Mouse (Mus musculus) C2C12 (cell line): ENCODE data around the gene Foxred2. TPM values are rescaled to one million over a fixed set of nuclear protein-coding genes. Genes with fewer than 3 reads are reported as not detected.

ENCODE experiments used
- H3K27me3 ChIP-seq: one replicate; pipeline ENCODE4 v1.6.1; 2011; ENCODE audit not compliant: control insufficient read depth, insufficient read depth, insufficient read length
- H3K36me3 ChIP-seq: one replicate; pipeline ENCODE4 v1.6.1; 2011; ENCODE audit not compliant: control insufficient read depth, insufficient read depth
- H3K4me3 ChIP-seq: one replicate; pipeline ENCODE4 v1.5.1; 2011; ENCODE audit warnings: mild to moderate bottlenecking, control low read depth; ENCODE audit not compliant: poor library complexity, insufficient read depth, severe bottlenecking
- H3K79me2 ChIP-seq: one replicate; pipeline ENCODE4 v1.6.1; 2011; ENCODE audit not compliant: control insufficient read depth, insufficient read depth
- H3K79me3 ChIP-seq: one replicate; pipeline ENCODE4 v1.6.1; 2011; ENCODE audit warnings: low read depth, control low read depth
- H3ac ChIP-seq: one replicate; pipeline ENCODE3; 2011; ENCODE audit warnings: low read depth; ENCODE audit not compliant: control insufficient read depth, insufficient read length
- CEBPB ChIP-seq: IDR thresholded peaks from one replicate; pipeline ENCODE4 v1.6.1; 2011; ENCODE audit warnings: low read depth, mild to moderate bottlenecking, control low read depth, moderate library complexity
- CTCF ChIP-seq: IDR thresholded peaks from one replicate; pipeline ENCODE4 v1.5.1; 2011; ENCODE audit not compliant: control insufficient read depth, insufficient read depth, insufficient read length
- FOSL1 ChIP-seq: IDR thresholded peaks from one replicate; pipeline ENCODE4 v1.8.0; 2011; ENCODE audit warnings: mild to moderate bottlenecking, low read length; ENCODE audit not compliant: poor library complexity, insufficient read depth, severe bottlenecking
- MAX ChIP-seq: IDR thresholded peaks from one replicate; pipeline ENCODE4 v1.6.1; 2011; ENCODE audit warnings: mild to moderate bottlenecking, control low read depth
- MYOD1 ChIP-seq: IDR thresholded peaks from one replicate; pipeline ENCODE4 v1.6.1; 2011; ENCODE audit warnings: low read depth; ENCODE audit not compliant: control insufficient read depth, insufficient read length
- MYOG ChIP-seq: IDR thresholded peaks from one replicate; pipeline ENCODE4 v1.6.1; 2011; ENCODE audit not compliant: control insufficient read depth, insufficient read length; ENCODE audit errors: extremely low read depth
- USF1 ChIP-seq: IDR thresholded peaks from one replicate; pipeline ENCODE4 v1.6.1; 2011; ENCODE audit warnings: low read depth, mild to moderate bottlenecking, control low read depth, moderate library complexity
- polyA plus RNA-seq: library from polyadenylated mRNA; unstranded; fragments of >200 nt; fragmentation: generic; extraction: Trizol; gene quantifications from one replicate; pipeline ENCODE4 v1.2.1, GENCODE M21; 2012; ENCODE audit warnings: missing spikeins

Foxred2 gene
- polyA plus RNA-seq, 1 experiment = 7.3 TPM

DNA sequence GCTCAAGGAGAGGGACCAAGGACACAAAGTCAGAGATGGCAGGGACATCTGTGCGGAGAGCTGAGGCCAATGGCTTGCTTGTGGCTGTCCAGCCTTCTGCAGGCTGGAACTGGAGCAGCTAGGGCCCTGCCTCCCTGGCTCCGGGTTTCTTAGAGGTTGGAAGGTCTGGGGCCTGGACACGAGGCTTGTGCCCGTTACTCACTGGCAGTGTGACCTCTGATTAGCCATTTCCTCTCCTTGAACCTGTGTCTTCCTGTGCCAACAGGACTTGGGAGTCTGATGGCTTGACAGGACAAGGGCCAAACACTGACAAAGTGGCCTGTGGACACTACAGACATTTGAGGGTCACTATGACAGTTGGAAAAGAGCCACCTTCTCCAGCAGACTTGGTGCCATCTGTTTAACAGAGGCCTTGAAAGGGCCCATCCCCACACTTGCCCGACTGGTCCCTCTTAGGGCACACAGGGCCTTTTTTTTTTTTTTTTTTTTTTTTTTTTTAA, 24.7 kb upstream of the Foxred2 start:
- Histone ChIP-seq H3ac (no peak overlapping the region), H3K36me3 (no peaks in the 10 kb centered on the region), H3K79me2 (no peaks in the 10 kb centered on the region), H3K27me3 (peaks cover 60% of the 10 kb centered on the region), H3K4me3 (no peak overlapping the region), H3K79me3 (no peaks in the 10 kb centered on the region)
- TF ChIP-seq MYOG (no peak), MYOD1 (no peak), USF1 (no peak)

DNA sequence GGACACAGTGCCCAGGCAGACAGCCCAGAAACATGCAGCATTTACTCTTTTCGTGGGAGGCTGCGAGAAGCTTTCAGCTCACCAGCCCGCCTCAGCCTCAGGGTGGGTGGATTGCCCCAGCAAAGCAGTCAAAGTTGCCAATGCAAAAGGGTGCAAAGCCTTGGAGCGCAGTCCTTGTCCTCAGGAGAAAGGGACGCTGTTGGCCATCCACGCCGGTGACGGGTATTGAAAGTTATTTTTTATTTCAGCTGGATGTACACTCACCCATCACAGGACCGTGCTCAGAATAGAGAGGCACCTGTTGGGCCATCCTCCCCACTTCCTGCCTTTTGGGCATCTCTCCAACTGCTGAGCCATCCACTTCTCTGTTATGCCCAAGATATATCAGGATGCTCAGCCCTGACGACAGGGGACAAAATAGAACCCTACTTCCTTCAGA, 22.9 kb upstream of the Foxred2 start:
- H3K4me3 ChIP-seq = no peak overlapping the region
- no peaks in the 10 kb centered on the region for H3K36me3 ChIP-seq
- H3K27me3 ChIP-seq = peaks cover 57% of the 10 kb centered on the region
- H3K79me3 ChIP-seq = no peaks in the 10 kb centered on the region
- TF ChIP-seq USF1 = no peak
- TF ChIP-seq CTCF = no peak
- no peak for TF ChIP-seq MYOG
- TF ChIP-seq MAX = no peak
- no peak for TF ChIP-seq CEBPB
- no peak for TF ChIP-seq MYOD1
- no peak for TF ChIP-seq FOSL1
- H3K79me2 ChIP-seq = no peaks in the 10 kb centered on the region
- no peak overlapping the region for H3ac ChIP-seq

DNA sequence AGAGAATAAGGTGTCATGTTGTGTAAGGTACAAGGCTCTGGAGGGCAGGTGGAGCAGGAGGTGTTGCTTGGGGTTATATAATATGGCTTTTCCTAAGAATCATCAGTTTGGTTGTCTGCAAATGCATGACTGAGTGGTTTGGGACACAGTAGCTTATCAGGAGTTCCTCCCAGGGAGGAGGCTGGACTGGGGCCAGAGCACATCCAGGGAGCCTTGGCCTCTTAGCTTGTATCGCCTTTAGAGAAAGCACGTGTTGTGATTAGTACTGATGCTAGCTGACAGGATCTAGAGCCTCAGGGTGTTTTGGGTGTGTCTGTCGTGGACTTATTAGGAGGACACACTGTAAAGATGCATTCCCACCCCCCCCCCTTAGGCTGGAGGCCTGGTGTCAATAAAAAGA, 21.1 kb upstream of the Foxred2 start:
- no peaks in the 10 kb centered on the region for H3K36me3 ChIP-seq
- H3K27me3 ChIP-seq = peaks cover 54% of the 10 kb centered on the region
- H3ac ChIP-seq = no peak overlapping the region
- H3K4me3 ChIP-seq = no peak overlapping the region
- H3K79me3 ChIP-seq = no peaks in the 10 kb centered on the region
- TF ChIP-seq FOSL1 = no peak
- TF ChIP-seq MYOD1 = no peak
- TF ChIP-seq MAX = no peak
- TF ChIP-seq CTCF = no peak
- no peak for TF ChIP-seq USF1
- no peak for TF ChIP-seq CEBPB
- TF ChIP-seq MYOG = no peak
- no peaks in the 10 kb centered on the region for H3K79me2 ChIP-seq

DNA sequence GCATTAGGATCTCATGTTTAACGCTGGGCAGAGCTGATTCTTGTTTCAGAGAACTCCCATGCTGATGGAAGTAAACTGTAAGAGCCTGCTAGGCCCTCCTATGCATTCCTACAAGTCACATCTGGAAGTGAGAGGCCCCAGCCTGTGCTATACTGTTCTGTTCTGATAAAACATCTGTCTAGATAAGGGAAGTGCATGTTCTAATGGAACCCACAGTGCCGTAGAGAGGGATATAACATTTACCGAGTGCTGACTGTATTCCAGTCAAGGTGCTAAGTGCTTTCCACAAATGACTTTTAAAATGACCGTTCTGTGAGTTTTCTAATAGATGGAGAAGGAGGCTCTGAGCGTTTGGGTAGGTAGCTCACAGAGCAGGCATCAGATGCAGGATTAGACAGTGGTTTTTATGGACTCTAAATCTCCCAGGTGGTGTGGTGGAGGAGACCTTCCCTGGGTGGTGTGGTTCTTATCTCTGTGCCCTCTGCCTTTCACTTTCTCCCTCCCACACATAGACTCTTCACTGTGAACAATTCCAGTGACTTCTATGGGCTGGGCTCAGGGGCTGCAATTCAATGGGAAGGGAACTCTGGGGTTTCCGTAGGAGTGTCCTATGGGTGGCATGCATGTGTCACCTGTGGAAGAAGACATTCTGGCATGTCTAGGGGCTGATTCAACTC, 17.8 kb upstream of the Foxred2 start:
- Histone ChIP-seq H3K79me2 (peaks cover 13% of the 10 kb centered on the region), H3K79me3 (peaks cover 12% of the 10 kb centered on the region), H3K27me3 (peaks cover 29% of the 10 kb centered on the region), H3K36me3 (peaks cover 4% of the 10 kb centered on the region), H3K4me3 (no peak overlapping the region), H3ac (no peak overlapping the region)
- TF ChIP-seq CEBPB (no peak), USF1 (no peak), MYOG (no peak), FOSL1 (no peak)

DNA sequence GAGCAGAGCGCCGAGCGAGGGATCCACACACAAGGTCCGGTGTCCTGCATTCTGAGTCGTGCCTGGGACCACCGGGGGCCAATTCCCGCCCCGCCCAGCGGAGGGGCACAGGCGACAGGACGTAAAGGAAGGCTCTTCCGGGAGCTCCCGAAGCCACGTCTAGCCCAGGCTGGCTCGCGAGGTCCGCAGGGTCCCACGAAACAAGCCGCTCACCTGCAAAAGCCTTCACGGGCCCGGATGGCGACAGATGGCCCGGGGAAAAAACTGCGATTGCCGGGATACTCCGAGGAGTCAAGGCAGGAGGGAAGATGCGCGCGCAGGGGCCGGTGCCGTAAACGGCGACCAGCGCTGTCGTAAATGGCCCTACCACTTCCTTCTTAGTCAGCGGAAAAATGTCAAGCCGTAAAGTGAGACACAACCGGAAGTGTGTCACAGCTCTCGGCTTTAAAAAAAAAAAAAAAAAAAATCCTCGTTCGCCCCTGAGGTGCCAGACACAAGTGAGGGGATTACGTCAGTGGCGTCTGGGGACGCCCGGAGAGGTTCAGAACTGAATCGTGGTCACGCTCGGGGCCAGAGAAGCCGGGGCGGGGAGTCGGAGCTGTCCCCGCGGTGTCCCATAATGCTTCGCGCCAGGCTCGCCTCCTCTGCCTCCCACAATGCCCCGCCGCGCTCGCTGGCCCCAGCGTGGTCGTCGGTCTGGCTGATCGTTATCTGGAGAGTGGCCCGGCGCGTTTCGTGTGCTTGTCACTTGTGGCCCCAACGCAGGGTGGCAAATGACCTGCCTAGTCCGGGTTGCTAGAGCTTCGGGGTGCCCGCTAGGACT, 14.2 kb upstream of the Foxred2 start, which contains the start of gene Eif3d:
Eif3d (minus strand) TSS at position 344 of the 823 bp plus-strand sequence.
- Histone ChIP-seq H3K27me3 (peaks cover 10% of the 10 kb centered on the region), H3ac (peak within 1 kb of the TSS; percentile 95), H3K79me3 (peaks cover 36% of the 10 kb centered on the region), H3K36me3 (peaks cover 40% of the 10 kb centered on the region), H3K4me3 (peak within 1 kb of the TSS; percentile 99), H3K79me2 (peaks cover 50% of the 10 kb centered on the region)
- TF ChIP-seq MAX = peak; percentile 87
- no peak for TF ChIP-seq USF1

DNA sequence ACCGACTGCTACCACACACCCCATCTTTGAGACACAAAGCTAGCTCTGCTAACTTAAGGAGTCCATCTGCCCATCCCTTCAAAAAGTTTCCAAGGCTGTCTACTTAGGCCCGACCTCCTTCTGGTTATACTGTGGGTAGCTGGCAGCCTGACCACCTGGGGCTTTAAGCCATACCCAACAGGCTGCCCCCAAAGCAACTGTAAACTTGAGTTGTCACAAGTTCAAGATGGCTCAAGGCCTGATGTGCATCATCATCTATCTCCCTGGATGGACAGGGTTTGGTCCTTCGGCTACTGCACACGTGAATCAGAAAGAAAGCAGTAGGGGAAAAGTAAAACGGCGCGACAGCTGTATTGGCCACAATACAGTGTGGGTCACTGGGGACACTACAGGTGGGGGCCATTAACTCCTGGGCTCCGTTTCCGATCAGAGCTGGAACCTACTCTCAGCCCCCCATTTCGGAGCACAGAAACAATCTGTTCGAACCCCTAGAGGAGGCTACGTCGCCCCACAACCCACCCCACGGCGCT, 13.5 kb upstream of the Foxred2 start:
- peaks cover 7% of the 10 kb centered on the region for H3K27me3 ChIP-seq
- TF ChIP-seq USF1 = no peak
- no peak for TF ChIP-seq MYOG
- TF ChIP-seq FOSL1 = no peak
- TF ChIP-seq MYOD1 = no peak
- H3K79me3 ChIP-seq = peaks cover 38% of the 10 kb centered on the region
- peak overlapping the region; percentile 99 for H3K4me3 ChIP-seq
- H3K36me3 ChIP-seq = peaks cover 47% of the 10 kb centered on the region
- H3ac ChIP-seq = peak overlapping the region; percentile 85
- peaks cover 56% of the 10 kb centered on the region for H3K79me2 ChIP-seq
